Mouse (Mus musculus) heart, postnatal 36 days (tissue): ENCODE data around the gene Rpa2. TPM values are rescaled to one million over a fixed set of nuclear protein-coding genes. Genes with fewer than 3 reads are reported as not detected.

Experiments
- DNase-seq, 2 experiments: peaks; one replicate each; pipeline ENCODE4 v3.0.0; 2021 to 2022
- intact Hi-C: fragments of 180-260 bp; cut with DNase I; formaldehyde crosslinking; loops from one replicate; pipeline ENCODE4 v1.15.1; 2025
- total RNA-seq, 2 experiments: library from RNA; stranded (reverse); gene quantifications; 2 replicates each; pipeline ENCODE4 v1.2.3; 2021

The Rpa2 gene
- total RNA-seq, 2 experiments from 2014 or later, result 11.6 to 15.0 TPM

DNA sequence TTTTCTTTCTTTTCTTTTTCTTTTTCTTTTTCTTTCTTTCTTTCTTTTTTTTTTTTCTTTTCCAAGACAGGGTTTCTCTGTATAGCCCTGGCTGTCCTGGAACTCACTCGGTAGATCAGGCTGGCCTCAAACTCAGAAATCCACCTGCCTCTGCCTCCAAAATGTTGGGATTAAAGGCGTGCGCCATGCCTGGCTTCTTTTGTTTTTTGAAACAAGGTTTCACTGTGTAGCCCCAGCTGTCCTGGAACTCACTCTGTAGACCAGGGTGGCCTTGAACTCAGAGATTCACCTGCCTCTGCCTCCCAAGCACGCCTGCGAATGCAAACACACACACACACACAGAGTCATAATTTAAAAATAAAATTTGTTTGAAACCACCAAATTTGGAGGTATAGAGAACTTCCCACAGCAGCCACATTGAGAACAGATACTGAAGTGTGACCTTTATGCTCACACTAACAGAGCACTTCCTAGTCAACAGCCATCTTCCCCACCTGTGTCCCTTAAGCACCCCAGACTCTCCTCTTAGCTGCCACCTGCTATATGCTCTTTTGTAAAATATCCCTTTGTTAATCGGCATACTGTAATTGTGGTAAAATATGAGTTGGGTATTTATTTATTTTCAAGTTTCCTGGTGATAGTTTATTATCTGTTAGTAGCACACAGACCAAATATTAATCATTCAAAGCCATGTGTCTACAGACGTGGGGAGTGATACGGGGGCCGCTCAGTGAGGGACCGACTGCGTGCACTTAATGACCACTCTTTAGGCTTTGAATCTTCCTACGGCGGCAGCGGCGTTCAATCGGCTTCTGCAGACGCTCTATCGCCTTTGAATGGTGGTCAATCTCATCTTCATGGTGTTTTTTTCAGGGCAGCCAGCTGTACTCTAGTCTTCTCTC lies 33.3 kb downstream of the Rpa2 start:
- intact Hi-C loops, result no loop called here
- no peak for DNase-seq

DNA sequence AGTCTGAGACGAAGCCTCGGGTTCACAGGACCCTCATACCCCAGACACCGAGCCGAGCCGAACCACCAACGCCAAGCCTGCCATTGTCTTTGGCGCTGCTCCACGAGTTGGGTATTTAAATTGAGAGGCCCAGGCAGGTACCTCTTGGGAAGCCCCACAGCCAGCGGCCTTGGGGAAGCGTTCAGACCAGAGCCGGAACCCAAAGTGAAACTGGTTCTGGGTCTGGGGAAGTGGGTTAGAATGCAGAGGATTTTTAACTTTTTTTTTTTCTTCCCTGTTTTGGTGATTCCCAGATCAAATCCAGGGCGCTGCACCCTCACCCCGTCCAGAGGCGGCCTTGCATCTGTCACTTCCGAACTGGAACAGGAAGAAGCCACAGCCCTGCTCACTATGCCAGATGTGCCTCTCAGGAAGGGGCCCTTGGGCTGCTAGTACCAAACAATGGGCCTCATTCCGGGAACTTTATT lies 34.1 kb downstream of the Rpa2 start:
- peak; percentile 39 to 44 for DNase-seq
- intact Hi-C loops, result no loop called here

DNA sequence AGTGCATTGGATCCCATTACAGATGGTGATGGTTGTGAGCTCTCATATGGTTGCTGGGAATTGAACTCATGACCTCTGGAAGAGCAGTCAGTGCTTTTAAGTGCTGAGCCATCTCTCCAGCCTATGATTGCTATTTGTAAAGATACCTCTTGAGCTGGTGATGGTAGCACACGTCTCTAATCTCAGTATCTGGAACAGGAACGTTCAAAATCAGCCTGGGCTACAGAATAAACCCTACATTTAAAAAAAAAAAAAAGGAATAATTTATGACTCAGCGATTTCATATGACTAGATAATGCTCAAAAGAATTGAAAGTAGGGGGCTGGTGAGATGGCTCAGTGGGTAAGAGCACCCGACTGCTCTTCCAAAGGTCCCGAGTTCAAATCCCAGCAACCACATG lies 35.1 kb downstream of the Rpa2 start:
- no peak for DNase-seq
- intact Hi-C loops, result no loop called here

DNA sequence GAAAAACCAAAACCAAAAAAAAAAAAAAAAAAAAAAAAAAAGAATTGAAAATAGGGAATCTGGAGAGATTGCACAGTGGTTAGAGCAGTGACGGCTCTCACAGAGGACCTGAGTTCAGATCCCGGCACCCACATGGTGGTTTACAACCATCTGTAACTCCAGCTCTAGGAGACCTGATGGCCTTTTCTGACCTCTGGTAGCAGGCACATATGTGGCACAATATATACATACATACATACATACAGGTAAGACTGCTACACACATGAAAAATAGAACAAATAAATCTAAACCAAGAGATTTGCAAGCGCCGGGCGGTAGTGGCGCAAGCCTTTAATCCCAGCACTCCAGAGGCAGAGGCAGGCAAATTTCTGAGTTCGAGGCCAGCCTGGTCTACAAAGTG lies 35.7 kb downstream of the Rpa2 start:
- no peak for DNase-seq

DNA sequence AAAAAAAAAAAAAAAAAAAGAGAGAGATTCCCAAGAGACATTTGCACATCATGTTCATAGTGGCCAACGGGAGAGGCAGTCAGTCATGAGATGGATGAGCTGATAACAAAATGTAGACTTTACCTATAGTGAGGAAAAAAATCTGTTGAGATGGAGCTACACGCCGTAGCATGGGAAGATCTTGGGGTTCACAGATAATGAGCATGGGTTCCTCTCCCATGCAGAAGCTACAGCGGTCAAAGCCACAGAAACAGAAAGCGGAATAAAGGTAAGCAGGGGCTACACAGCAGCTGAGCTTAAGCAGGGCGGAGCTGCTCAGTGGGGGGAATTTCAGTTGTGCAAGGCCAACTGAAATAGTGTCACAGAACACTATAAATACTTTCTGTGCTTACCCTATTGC lies 36.2 kb downstream of the Rpa2 start:
- no peak for DNase-seq
- intact Hi-C loops, result no loop called here

More for the DNA sequence above, 35.7 kb downstream of the Rpa2 start:
- intact Hi-C loops, result no loop called here

DNA sequence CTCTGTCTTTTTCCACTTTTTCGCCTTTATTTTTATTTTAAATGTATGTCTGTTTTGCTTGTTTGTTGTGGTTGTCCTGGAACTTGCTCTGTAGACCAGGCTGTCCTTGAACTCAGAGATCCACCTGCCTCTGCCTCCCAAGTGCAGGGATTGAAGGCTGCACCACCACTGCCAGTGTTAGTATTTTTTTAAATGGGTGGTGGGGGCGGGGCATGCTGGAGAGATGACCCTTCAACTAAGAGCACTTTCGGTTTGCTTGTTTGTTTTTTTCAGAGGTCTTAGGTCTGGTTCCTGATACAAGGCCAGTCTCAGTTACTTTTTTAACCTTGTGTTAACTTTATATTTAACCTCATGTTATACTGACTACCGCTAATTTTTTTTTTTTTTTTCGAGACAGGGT lies 37.0 kb downstream of the Rpa2 start:
- intact Hi-C loops, result no loop called here
- no peak for DNase-seq

DNA sequence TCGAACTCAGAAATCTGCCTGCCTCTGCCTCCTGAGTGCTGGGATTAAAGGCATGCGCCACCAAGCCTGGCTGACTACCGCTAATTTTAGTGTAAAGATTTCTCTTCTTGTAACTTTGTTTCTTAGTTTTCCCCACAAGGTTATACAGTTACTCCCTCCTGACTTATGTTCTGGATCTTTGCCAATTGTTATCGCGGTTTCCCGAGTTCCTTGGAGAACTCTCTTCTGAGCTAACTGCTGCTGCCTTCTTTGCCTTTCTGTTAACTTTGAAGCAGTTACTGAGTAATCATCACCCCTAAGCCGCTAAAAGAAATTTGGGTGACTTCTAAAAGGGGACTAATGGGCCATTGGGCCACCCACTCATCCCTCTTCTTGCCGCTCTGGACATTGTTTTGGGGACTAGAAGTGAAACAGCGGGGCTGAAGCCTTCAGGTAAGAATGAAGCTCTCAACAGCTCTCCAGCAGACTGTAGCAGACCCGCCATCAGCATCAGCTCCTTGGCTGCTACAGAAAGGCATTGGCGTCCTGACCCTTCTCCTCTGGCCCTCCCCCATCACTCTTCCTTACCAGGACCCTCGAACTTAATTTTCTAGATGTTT lies 37.6 kb downstream of the Rpa2 start:
- no peak for DNase-seq
- intact Hi-C loops, result no loop called here

DNA sequence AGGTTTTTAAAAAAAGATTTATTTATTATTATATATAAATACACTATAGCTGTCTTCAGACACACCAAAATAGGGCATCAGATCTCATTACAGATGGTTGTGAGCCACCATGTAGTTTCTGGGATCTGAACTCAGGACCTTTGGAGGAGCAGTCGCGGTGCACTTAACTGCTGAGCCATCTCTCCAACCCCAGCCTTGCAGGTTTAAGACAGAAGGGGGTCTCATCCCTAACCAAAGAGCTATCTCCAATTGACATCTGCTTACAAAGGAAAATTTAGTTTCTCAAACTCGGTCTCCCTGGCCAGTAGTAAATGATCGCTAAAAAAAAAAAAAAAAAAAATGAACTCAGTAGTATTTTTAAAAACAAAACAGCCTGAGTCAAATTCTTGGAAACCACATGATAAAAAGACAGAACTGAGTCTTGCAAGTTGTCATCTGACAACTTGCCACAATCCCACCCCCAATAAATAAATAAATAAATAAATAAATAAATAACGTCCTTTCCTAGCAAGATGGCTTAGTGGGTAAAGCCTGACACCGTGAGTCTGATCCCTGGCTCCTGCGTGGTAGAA lies 38.6 kb downstream of the Rpa2 start:
- intact Hi-C loops, result no loop called here
- no peak for DNase-seq

DNA sequence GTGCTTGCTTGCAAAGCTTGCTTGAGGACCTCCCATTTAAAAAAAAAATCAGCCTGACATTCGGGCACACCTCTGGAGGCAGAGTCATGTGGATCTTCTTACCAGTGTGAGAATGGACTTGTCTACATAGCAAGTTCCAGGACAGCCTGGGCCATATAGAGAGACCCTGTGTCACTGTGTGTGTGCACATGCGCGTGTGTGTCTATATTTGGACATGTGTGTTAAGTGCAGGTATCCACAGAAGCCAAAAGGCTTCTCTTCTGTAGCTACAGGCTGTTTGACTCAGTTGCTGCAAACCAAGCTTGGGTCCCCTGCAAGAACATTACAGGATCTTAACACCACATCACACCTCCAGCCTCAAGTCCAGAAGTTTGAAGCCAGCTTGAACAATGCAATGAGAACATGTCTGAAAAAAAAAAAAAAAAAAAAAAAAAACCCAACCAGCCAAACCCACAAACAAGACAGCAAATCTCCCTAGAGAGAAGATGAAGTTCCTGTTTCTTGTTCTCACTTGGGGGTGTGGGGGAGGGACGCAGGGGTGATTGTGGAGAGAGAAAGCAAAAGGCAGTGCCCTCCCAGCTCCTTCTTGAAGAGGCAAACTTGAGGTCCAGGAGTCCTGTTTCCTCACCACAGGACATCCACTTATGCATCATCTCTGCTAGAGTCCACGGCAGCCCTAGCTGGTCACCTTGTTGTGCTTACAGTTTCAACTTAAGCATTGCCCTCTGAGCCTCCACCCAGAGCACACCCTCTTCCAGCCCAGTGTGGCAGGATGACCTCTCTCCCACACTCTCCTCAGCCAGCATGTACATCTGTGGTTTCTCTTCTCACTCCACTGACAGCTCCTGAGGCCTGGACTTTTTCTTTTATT lies 39.9 kb downstream of the Rpa2 start:
- peak; percentile 21 to 34 for DNase-seq
- intact Hi-C loops, result no loop called here

DNA sequence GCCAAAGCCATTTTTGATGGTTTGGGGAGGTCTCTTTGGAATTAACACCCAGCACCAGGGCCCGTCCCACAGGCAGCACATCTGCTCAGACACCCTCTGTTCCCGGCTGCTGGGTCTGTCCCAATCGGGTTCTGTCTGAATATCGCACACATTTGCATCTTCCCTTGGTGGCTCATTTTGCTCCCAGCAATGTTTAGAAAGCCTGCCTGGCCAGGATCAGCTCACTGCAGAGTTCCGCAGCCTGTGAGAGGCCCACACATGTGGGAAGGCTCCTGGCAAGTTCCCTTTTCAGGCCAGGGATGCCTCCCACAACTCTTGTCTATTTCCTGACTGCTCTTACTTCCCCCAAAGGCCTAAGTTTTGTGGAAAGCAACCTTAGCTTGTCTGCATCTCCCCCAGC lies 41.5 kb downstream of the Rpa2 start:
- DNase-seq, result peak in 1 of 2 experiments; percentile 16
- intact Hi-C loops, result no loop called here

DNA sequence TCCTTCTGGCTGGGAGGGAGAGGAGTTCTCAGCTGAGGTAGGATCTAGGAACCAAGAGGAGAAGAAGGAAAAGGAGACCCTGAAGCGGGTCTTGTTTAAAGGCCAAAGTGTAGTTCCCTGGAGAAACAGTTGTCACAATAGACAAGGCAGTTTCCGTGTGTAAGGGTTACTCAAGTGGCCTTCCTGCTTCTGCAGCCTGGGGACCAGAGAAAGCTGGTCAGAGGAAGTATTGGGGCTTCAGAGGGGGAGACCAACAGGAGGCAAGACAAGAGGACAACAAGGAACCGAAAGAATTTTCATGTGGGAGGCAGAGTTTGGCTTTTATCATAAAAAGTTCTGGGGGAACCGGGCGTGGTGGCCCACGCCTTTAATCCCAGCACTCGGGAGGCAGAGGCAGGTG lies 48.3 kb downstream of the Rpa2 start:
- intact Hi-C loops, result no loop called here

DNA sequence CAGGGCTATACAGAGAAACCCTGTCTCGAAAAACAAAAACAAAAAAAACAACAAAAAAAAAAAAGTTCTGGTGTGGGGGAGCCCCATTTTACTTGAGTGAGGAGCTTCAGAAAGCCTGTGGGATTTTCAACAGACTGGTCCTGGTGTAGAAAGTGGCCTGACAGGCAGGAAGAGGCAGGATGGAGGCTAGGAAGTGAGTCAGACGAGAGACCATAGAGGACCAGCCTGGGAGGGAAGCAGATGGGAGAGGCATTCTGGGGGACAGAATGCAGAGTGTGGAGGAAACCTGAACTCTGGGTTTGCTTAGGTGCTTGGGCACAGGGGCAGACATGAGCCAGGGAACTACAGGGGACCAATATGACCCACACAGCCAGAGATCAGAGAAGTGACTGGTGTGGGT lies 48.7 kb downstream of the Rpa2 start:
- intact Hi-C loops, result no loop called here
- DNase-seq, result no peak

More for the DNA sequence above, 48.3 kb downstream of the Rpa2 start:
- peak in 1 of 2 experiments; percentile 12 for DNase-seq

DNA sequence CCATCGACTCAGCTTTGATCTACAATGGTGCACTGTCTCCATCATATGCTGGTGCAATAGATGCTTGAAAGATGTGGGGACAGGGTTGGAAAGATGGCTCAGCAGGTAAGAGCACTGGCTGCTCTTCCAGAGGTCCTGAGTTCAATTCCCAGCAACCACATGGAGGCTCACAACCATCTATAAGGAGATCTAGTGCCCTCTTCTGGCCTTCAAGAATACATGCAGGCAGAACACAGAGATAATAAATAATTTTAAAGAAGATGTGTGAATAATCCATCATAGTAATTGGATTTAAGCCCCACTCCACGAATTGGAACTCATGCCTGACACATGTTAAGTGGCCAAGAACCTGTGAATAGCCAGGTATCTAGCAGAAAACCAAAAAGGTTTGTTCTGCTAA lies 50.3 kb downstream of the Rpa2 start:
- DNase-seq, result no peak
- intact Hi-C loops, result no loop called here

DNA sequence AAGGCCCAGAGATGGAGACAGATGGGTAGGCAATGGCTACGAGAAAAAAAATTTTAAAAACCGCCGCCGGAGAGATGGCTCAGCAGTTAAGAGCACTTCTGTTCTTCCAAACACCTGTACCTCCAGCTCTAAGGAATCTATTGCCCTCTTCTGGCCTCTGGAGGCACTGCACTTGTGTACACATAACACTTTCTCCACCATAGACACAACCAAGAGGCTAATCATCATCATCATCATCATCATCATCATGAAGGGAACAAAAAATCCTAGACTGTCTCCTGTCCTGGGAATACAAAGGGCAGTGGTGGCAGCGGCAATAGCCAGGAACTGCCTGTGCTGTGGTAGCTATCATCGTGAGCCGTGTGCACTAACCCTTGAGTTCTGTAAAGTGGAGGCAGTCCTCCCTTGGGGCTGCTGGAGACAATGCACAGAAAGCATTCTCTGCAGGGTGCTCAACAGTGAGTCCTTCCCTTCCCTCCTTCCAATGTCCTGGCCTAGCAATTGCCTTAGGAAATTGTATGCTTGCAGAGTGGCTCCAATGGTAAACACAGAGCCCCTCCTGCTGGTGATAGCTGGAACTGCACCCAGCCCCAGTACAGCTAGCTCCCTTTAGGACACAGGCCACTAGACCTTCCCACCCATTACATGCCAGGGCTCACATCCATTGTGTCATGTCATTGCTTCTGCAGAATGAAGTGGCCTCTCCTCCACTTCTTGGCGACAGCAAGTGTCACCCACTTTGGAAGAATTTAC lies 55.7 kb downstream of the Rpa2 start:
- intact Hi-C loops, result loop anchor here (1.0 kb wide), 1 partner anchor 47 kb away; no protein-coding TSS in a partner anchor
- peak; percentile 76 to 88 for DNase-seq

Other genes starting within 250 kb of the Rpa2 start
- 100 to 1,000 TPM; 311 to 330 TPM for gene Atpif1, start 234.7 kb upstream of the Rpa2 start, total RNA-seq
- gene Dnajc8, start 232.8 kb upstream of the Rpa2 start, total RNA-seq, result 10 to 100 TPM; 50.9 to 63.2 TPM
- gene Ptafr, start 204.3 kb upstream of the Rpa2 start, total RNA-seq, result 1 to 10 TPM; 1.8 to 3.2 TPM
- 10 to 100 TPM; 28.2 to 35.0 TPM for gene Eya3, start 129.3 kb upstream of the Rpa2 start, total RNA-seq
- 1 to 10 TPM; 1.7 to 1.9 TPM for gene Xkr8, start 35.8 kb upstream of the Rpa2 start, total RNA-seq
- gene Smpdl3b, start 11.1 kb upstream of the Rpa2 start, total RNA-seq, result under 1 TPM; 0.61 to 0.89 TPM
- gene Themis2, start 28.1 kb downstream of the Rpa2 start, total RNA-seq, result 1 to 10 TPM; 2.2 to 2.9 TPM
- gene Ppp1r8, start 74.8 kb downstream of the Rpa2 start, total RNA-seq, result 10 to 100 TPM; 16.6 to 18.8 TPM
- 10 to 100 TPM; 36.4 to 36.7 TPM for gene Stx12, start 116.2 kb downstream of the Rpa2 start, total RNA-seq
- 10 to 100 TPM; 42.3 to 46.4 TPM for gene Fam76a, start 154.2 kb downstream of the Rpa2 start, total RNA-seq
- under 1 TPM; 0.31 to 0.60 TPM for gene Fgr, start 205.8 kb downstream of the Rpa2 start, total RNA-seq
- gene Ahdc1, start 242.9 kb downstream of the Rpa2 start, total RNA-seq, result 10 to 100 TPM; 41.9 to 50.8 TPM